In the genomic region with DNA sequence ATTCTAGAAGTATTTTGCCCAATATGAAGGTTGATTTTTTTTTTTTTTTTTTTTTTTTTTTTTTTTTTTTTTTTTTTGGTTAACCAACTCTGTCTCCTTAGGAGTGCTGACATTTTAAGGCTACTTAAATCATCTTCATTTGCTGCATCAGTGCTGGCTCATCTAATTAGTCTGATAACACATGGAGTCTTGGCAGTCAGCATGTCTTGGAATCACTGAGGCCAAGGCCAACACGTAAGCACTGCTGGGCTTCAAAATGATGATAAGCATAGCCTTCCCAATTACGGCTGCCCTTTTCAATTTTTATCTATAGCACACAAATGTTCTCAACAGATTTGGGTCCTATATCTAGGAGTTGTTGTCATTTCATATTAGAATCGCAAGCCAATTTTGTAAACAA, we compare ENCODE assay signal across 27 mouse cellular contexts.
DNase-seq lines count a peak whose midpoint lies in the region; ATAC-seq and TF ChIP-seq lines count a peak whose summit lies in the region.
"Had no signal": no experiment of that assay in that cellular context is flagged by ENCODE, and none has a peak within 500 bp of the region (broad histone marks: within the 10 kb centered on the region; RNA-seq: fewer than 3 reads in every experiment).

No protein-coding gene starts in this region.

- no peaks in the 10 kb centered on the region for H3K4me1 ChIP-seq in hindbrain, postnatal 0 days (ENCODE audit: insufficient read depth, low read length)
- H3K4me1 ChIP-seq in hindbrain, embryonic 12.5 days: no peaks in the 10 kb centered on the region
- H3K4me1 ChIP-seq in midbrain, postnatal 0 days (ENCODE audit: insufficient read depth, low read length): no peaks in the 10 kb centered on the region
- no peaks in the 10 kb centered on the region for H3K4me1 ChIP-seq in midbrain, embryonic 10.5 days
- H3K4me1 ChIP-seq: forebrain, embryonic 10.5 days; forebrain, embryonic 15.5 days; heart, embryonic 12.5 days; heart, embryonic 15.5 days; hindbrain, embryonic 10.5 days; hindbrain, embryonic 15.5 days had no signal

- no peaks in the 10 kb centered on the region for H3K9me3 ChIP-seq in hindbrain, postnatal 0 days (ENCODE audit: low read length)
- H3K9me3 ChIP-seq in hindbrain, embryonic 12.5 days (replicated peaks): no peaks in the 10 kb centered on the region
- no peaks in the 10 kb centered on the region for H3K9me3 ChIP-seq in midbrain, postnatal 0 days (ENCODE audit: low read length)
- no peaks in the 10 kb centered on the region for H3K9me3 ChIP-seq in midbrain, embryonic 10.5 days (replicated peaks)
- H3K9me3 ChIP-seq: forebrain, embryonic 10.5 days; forebrain, embryonic 15.5 days; G1E; heart, embryonic 12.5 days; heart, embryonic 15.5 days; hindbrain, embryonic 10.5 days; hindbrain, embryonic 15.5 days had no signal

- no peak overlapping the region for H3K27ac ChIP-seq in hindbrain, postnatal 0 days
- no peak overlapping the region for H3K27ac ChIP-seq in hindbrain, embryonic 12.5 days
- H3K27ac ChIP-seq in midbrain, postnatal 0 days (ENCODE audit: low read depth, low read length): no peak overlapping the region
- no peak overlapping the region for H3K27ac ChIP-seq in midbrain, embryonic 10.5 days (replicated peaks)
- H3K27ac ChIP-seq: forebrain, embryonic 10.5 days; forebrain, embryonic 15.5 days; heart, embryonic 15.5 days; hindbrain, embryonic 10.5 days; hindbrain, embryonic 15.5 days had no signal

- no peak overlapping the region for H3K9ac ChIP-seq in hindbrain, postnatal 0 days (replicated peaks; ENCODE audit: low read length)
- no peak overlapping the region for H3K9ac ChIP-seq in hindbrain, embryonic 12.5 days
- H3K9ac ChIP-seq in midbrain, postnatal 0 days (replicated peaks; ENCODE audit: low read length, poor library complexity, severe bottlenecking): no peak overlapping the region
- H3K9ac ChIP-seq: forebrain, embryonic 15.5 days; heart, embryonic 12.5 days; heart, embryonic 15.5 days; hindbrain, embryonic 15.5 days had no signal

- no peak for TF ChIP-seq CTCF in hindbrain, postnatal 0 days (IDR thresholded peaks at IDR 0.05; ENCODE audit: low read depth)
- no peak for TF ChIP-seq CTCF in midbrain, postnatal 0 days (IDR thresholded peaks at IDR 0.05)
- no peak for TF ChIP-seq CTCF in brain, embryonic 14.5 days (IDR thresholded peaks at IDR 0.05; ENCODE audit: borderline replicate concordance, extremely low read depth, insufficient read depth, insufficient read length)

- H3K36me3 ChIP-seq in hindbrain, postnatal 0 days (ENCODE audit: insufficient read depth, low read length): no peaks in the 10 kb centered on the region
- H3K36me3 ChIP-seq in hindbrain, embryonic 12.5 days: no peaks in the 10 kb centered on the region
- H3K36me3 ChIP-seq in midbrain, postnatal 0 days (ENCODE audit: insufficient read depth, low read length): no peaks in the 10 kb centered on the region
- no peaks in the 10 kb centered on the region for H3K36me3 ChIP-seq in midbrain, embryonic 10.5 days
- H3K36me3 ChIP-seq: forebrain, embryonic 10.5 days; forebrain, embryonic 15.5 days; G1E; heart, embryonic 12.5 days; heart, embryonic 15.5 days; hindbrain, embryonic 10.5 days; hindbrain, embryonic 15.5 days had no signal

- ATAC-seq in hindbrain, postnatal 0 days: no peak
- no peak for ATAC-seq in hindbrain, embryonic 12.5 days (ENCODE audit: low FRiP score)
- ATAC-seq in midbrain, postnatal 0 days (ENCODE audit: low FRiP score): no peak
- ATAC-seq: forebrain, embryonic 15.5 days; inflammation-experienced regulatory T-cells, adult 6 months; intestine, embryonic 16.5 days; Patski had no signal

- H3K4me3 ChIP-seq in hindbrain, postnatal 0 days (ENCODE audit: low read length): no peak overlapping the region
- no peak overlapping the region for H3K4me3 ChIP-seq in hindbrain, embryonic 12.5 days
- no peak overlapping the region for H3K4me3 ChIP-seq in midbrain, postnatal 0 days (ENCODE audit: low read depth, low read length)
- no peak overlapping the region for H3K4me3 ChIP-seq in midbrain, embryonic 10.5 days
- H3K4me3 ChIP-seq: forebrain, embryonic 10.5 days; forebrain, embryonic 15.5 days; heart, embryonic 12.5 days; heart, embryonic 15.5 days; hindbrain, embryonic 10.5 days; hindbrain, embryonic 15.5 days had no signal

- no peak for TF ChIP-seq POLR2A in brain, embryonic 14.5 days (IDR thresholded peaks at IDR 0.05; ENCODE audit: borderline replicate concordance, extremely low read depth, insufficient read depth, insufficient read length, poor library complexity, severe bottlenecking)

- no peaks in the 10 kb centered on the region for H3K27me3 ChIP-seq in hindbrain, postnatal 0 days (ENCODE audit: insufficient read depth, low read length)
- H3K27me3 ChIP-seq in hindbrain, embryonic 12.5 days: no peaks in the 10 kb centered on the region
- no peaks in the 10 kb centered on the region for H3K27me3 ChIP-seq in midbrain, postnatal 0 days (ENCODE audit: insufficient read depth, low read length)
- no peaks in the 10 kb centered on the region for H3K27me3 ChIP-seq in midbrain, embryonic 10.5 days (ENCODE audit: low read depth, poor library complexity, severe bottlenecking)
- H3K27me3 ChIP-seq: CH12.LX; forebrain, embryonic 15.5 days; heart, embryonic 12.5 days; heart, embryonic 15.5 days; hindbrain, embryonic 15.5 days; Patski had no signal

- DNase-seq in cerebellum, postnatal 14 days: peak; percentile 22 to 50
- no peak for DNase-seq in cerebellum, adult 9-11 months
- peak; percentile 43 for DNase-seq in hindbrain, postnatal 0 days (ENCODE audit: low spot score)
- peak; percentile 44 for DNase-seq in midbrain, postnatal 0 days (ENCODE audit: low spot score)
- DNase-seq in midbrain, embryonic 10.5 days (ENCODE audit: low spot score): no peak
- DNase-seq in brain, embryonic 14.5 days (ENCODE audit: low read depth): peak; percentile 58
- DNase-seq: adrenal gland, postnatal 10 days; adrenal gland, postnatal 36 days; B cell, adult 2 months; cerebellum, adult 11-12 months; cerebellum, adult 8-10 months; gastrocnemius, postnatal 25 days; heart, adult 18-20 months; heart, postnatal 10 days; heart, postnatal 36 days had no signal

- 81% methylated on average over 3 of the region's 3 CpGs for WGBS in hindbrain, postnatal 0 days
- WGBS in hindbrain, embryonic 12.5 days: 85% methylated on average over 3 of the region's 3 CpGs
- 82% methylated on average over 3 of the region's 3 CpGs for WGBS in midbrain, postnatal 0 days
- 99% methylated on average over 3 of the region's 3 CpGs for WGBS in midbrain, embryonic 10.5 days

- no peak overlapping the region for H3K4me2 ChIP-seq in hindbrain, postnatal 0 days (ENCODE audit: low read depth, low read length)
- H3K4me2 ChIP-seq in hindbrain, embryonic 12.5 days (replicated peaks): no peak overlapping the region
- no peak overlapping the region for H3K4me2 ChIP-seq in midbrain, postnatal 0 days (ENCODE audit: low read depth, low read length, poor library complexity, severe bottlenecking)
- H3K4me2 ChIP-seq: forebrain, embryonic 15.5 days; heart, embryonic 12.5 days; heart, embryonic 15.5 days; hindbrain, embryonic 15.5 days had no signal

Comparison
In these comparisons a context has a peak if more than half of its experiments do, and no peak if none do; other contexts are left out.
1. DNase-seq: peak in cerebellum, postnatal 14 days (2 of 2), hindbrain, postnatal 0 days (single experiment), midbrain, postnatal 0 days (single experiment) and brain, embryonic 14.5 days (single experiment); none in cerebellum, adult 9-11 months (single experiment) and midbrain, embryonic 10.5 days (single experiment).